Mouse (Mus musculus) MEL (cell line): ENCODE results near the gene Mcrip2. TPM values are rescaled to one million over a fixed set of nuclear protein-coding genes. Genes with fewer than 3 reads are reported as not detected.

Experiments
- DNase-seq: peaks from one replicate; pipeline ENCODE4 v3.0.0; 2011; ENCODE audit warnings: low read depth, low spot score
- H3K27ac ChIP-seq: 2 replicates; pipeline ENCODE4 v1.5.1; 2012; ENCODE audit warnings: low read depth, mild to moderate bottlenecking, control low read depth, low read length, moderate library complexity; ENCODE audit not compliant: control insufficient read depth
- H3K27me3 ChIP-seq, 2 experiments: fragments of 150-350 bp in 1 of 2; sonication (generic) in 1 of 2; 2 replicates each; pipeline ENCODE4 v1.6.1; 2012; ENCODE audit warnings: low read length in 2 of 2, mild to moderate bottlenecking in 2 of 2, improper control_type of control experiment in 1 of 2, moderate library complexity in 1 of 2; ENCODE audit not compliant: insufficient read depth in 2 of 2, control insufficient read depth in 1 of 2
- H3K36me3 ChIP-seq, 2 experiments: 2 replicates each; pipeline ENCODE4 v1.6.1; 2012 to 2014; ENCODE audit warnings: low read length in 2 of 2, improper control_type of control experiment in 1 of 2, inconsistent platforms in 1 of 2, mild to moderate bottlenecking in 1 of 2; ENCODE audit not compliant: insufficient read depth in 2 of 2, control insufficient read depth in 1 of 2
- H3K4me1 ChIP-seq, 2 experiments: fragments of 150-350 bp in 1 of 2; sonication (generic) in 1 of 2; 2 replicates each; pipeline ENCODE4 v1.6.1; 2012; ENCODE audit warnings: low read length in 2 of 2, improper control_type of control experiment in 1 of 2, mild to moderate bottlenecking in 1 of 2; ENCODE audit not compliant: insufficient read depth in 2 of 2, control insufficient read depth in 1 of 2
- H3K4me3 ChIP-seq, 2 experiments: fragments of 150-350 bp in 1 of 2; sonication (generic) in 1 of 2; 2 replicates each; pipeline ENCODE4 v1.5.1; 2012; ENCODE audit warnings: low read depth in 2 of 2, low read length in 2 of 2, mild to moderate bottlenecking in 2 of 2, moderate library complexity in 2 of 2, control low read depth in 1 of 2, improper control_type of control experiment in 1 of 2; ENCODE audit not compliant: control insufficient read depth in 1 of 2, insufficient read depth in 1 of 2
- H3K79me2 ChIP-seq: 2 replicates; pipeline ENCODE4 v1.6.1; 2012; ENCODE audit warnings: mild to moderate bottlenecking, low read length, moderate library complexity; ENCODE audit not compliant: control insufficient read depth, poor library complexity, insufficient read depth
- H3K9ac ChIP-seq: 2 replicates; pipeline ENCODE4 v1.6.1; 2012; ENCODE audit warnings: low read depth, mild to moderate bottlenecking, control low read depth, low read length, moderate library complexity; ENCODE audit not compliant: control insufficient read depth, poor library complexity, severe bottlenecking
- H3K9me3 ChIP-seq: fragments of 150-350 bp; sonication (generic); replicated peaks from 2 replicates; pipeline ENCODE4 v1.6.1; 2012; ENCODE audit warnings: mild to moderate bottlenecking, low read length, improper control_type of control experiment, moderate library complexity; ENCODE audit not compliant: insufficient read depth
- BHLHE40 ChIP-seq: IDR thresholded peaks from 2 replicates; pipeline ENCODE4 v1.6.1; 2012; ENCODE audit warnings: low read depth, mild to moderate bottlenecking, inconsistent platforms, low read length, improper control_type of control experiment, borderline replicate concordance
- CHD1 ChIP-seq: IDR thresholded peaks from 2 replicates; pipeline ENCODE4 v1.6.1; 2012; ENCODE audit warnings: low read depth, mild to moderate bottlenecking, inconsistent platforms, low read length, improper control_type of control experiment
- CHD2 ChIP-seq: IDR thresholded peaks from 2 replicates; pipeline ENCODE4 v1.6.1; 2011; ENCODE audit warnings: low read length, improper control_type of control experiment
- CTCF ChIP-seq, 3 experiments: IDR thresholded peaks in 2 of 3; conservative IDR thresholded peaks in 1 of 3; 2 replicates each; pipeline ENCODE4 v1.5.1; 2011 to 2012; ENCODE audit warnings: low read length in 3 of 3, low read depth in 2 of 3, mild to moderate bottlenecking in 2 of 3, improper control_type of control experiment in 1 of 3, inconsistent platforms in 1 of 3, mixed read lengths in 1 of 3, moderate library complexity in 1 of 3; ENCODE audit not compliant: control insufficient read depth in 1 of 3, insufficient read depth in 1 of 3, poor library complexity in 1 of 3, severe bottlenecking in 1 of 3
- E2F4 ChIP-seq: IDR thresholded peaks from 2 replicates; pipeline ENCODE4 v1.6.1; 2011; ENCODE audit warnings: low read depth, low read length, improper control_type of control experiment, borderline replicate concordance
- EP300 ChIP-seq, 2 experiments: IDR thresholded peaks; 2 replicates each; pipeline ENCODE4 v1.6.1; 2011; ENCODE audit warnings: improper control_type of control experiment in 2 of 2, low read length in 2 of 2, low read depth in 1 of 2, mild to moderate bottlenecking in 1 of 2
- GABPA ChIP-seq: IDR thresholded peaks from 2 replicates; pipeline ENCODE4 v1.6.1; 2012; ENCODE audit warnings: low read depth, mild to moderate bottlenecking, inconsistent platforms, low read length, improper control_type of control experiment, moderate library complexity
- GATA1 ChIP-seq: IDR thresholded peaks from 2 replicates; pipeline ENCODE4 v1.6.1; 2011; ENCODE audit warnings: low read depth, low read length, improper control_type of control experiment
- HCFC1 ChIP-seq: IDR thresholded peaks from 2 replicates; pipeline ENCODE4 v1.6.1; 2012; ENCODE audit warnings: low read depth, mild to moderate bottlenecking, inconsistent platforms, low read length, improper control_type of control experiment, moderate library complexity
- JUND ChIP-seq: IDR thresholded peaks from 2 replicates; pipeline ENCODE4 v1.6.1; 2011; ENCODE audit warnings: low read depth, mild to moderate bottlenecking, improper control_type of control experiment, low read length
- MAFK ChIP-seq: IDR thresholded peaks from 2 replicates; pipeline ENCODE4 v1.6.1; 2011; ENCODE audit warnings: low read depth, mild to moderate bottlenecking, low read length, improper control_type of control experiment, borderline replicate concordance
- MAX ChIP-seq: IDR thresholded peaks from 2 replicates; pipeline ENCODE4 v1.6.1; 2011; ENCODE audit warnings: low read length, improper control_type of control experiment
- MAZ ChIP-seq: IDR thresholded peaks from 2 replicates; pipeline ENCODE4 v1.6.1; 2012; ENCODE audit warnings: low read depth, mild to moderate bottlenecking, inconsistent platforms, low read length, improper control_type of control experiment
- MXI1 ChIP-seq: IDR thresholded peaks from 2 replicates; pipeline ENCODE4 v1.6.1; 2011; ENCODE audit warnings: mild to moderate bottlenecking, low read depth, low read length, improper control_type of control experiment
- MYB ChIP-seq: IDR thresholded peaks from 2 replicates; pipeline ENCODE4 v1.6.1; 2011; ENCODE audit warnings: mild to moderate bottlenecking, low read depth, low read length, improper control_type of control experiment
- MYC ChIP-seq: IDR thresholded peaks from 2 replicates; pipeline ENCODE4 v1.6.1; 2011; ENCODE audit warnings: low read depth, mild to moderate bottlenecking, low read length, improper control_type of control experiment, moderate library complexity
- NELFE ChIP-seq: IDR thresholded peaks from 2 replicates; pipeline ENCODE4 v1.6.1; 2011; ENCODE audit warnings: low read depth, low read length, improper control_type of control experiment
- NRF1 ChIP-seq: IDR thresholded peaks from 2 replicates; pipeline ENCODE4 v1.6.1; 2014; ENCODE audit warnings: low read depth, mild to moderate bottlenecking, inconsistent platforms, low read length, improper control_type of control experiment, moderate library complexity; ENCODE audit not compliant: poor library complexity, insufficient read depth, severe bottlenecking
- POLR2AphosphoS2 ChIP-seq: IDR thresholded peaks from 2 replicates; pipeline ENCODE4 v1.6.1; 2011; ENCODE audit warnings: low read length, improper control_type of control experiment
- RCOR1 ChIP-seq: IDR thresholded peaks from 2 replicates; pipeline ENCODE4 v1.6.1; 2012; ENCODE audit warnings: low read depth, mild to moderate bottlenecking, inconsistent platforms, low read length, improper control_type of control experiment
- SIN3A ChIP-seq: IDR thresholded peaks from 2 replicates; pipeline ENCODE4 v1.6.1; 2012; ENCODE audit warnings: low read length, improper control_type of control experiment, inconsistent platforms
- TAL1 ChIP-seq: IDR thresholded peaks from 2 replicates; pipeline ENCODE4 v1.6.1; 2012; ENCODE audit warnings: mild to moderate bottlenecking, inconsistent platforms, low read length, moderate library complexity, mixed read lengths
- TBP ChIP-seq: IDR thresholded peaks from 2 replicates; pipeline ENCODE4 v1.8.0; 2011; ENCODE audit warnings: low read depth, low read length, improper control_type of control experiment
- TCF12 ChIP-seq: IDR thresholded peaks from 2 replicates; pipeline ENCODE4 v1.6.1; 2014; ENCODE audit warnings: low read depth, mild to moderate bottlenecking, inconsistent platforms, low read length, improper control_type of control experiment, moderate library complexity
- UBTF ChIP-seq: IDR thresholded peaks from 2 replicates; pipeline ENCODE4 v1.6.1; 2012; ENCODE audit warnings: low read depth, mild to moderate bottlenecking, inconsistent platforms, low read length, improper control_type of control experiment, moderate library complexity, borderline replicate concordance; ENCODE audit not compliant: insufficient read depth
- USF1 ChIP-seq: IDR thresholded peaks from 2 replicates; pipeline ENCODE4 v1.6.1; 2014; ENCODE audit warnings: low read depth, mild to moderate bottlenecking, inconsistent platforms, low read length, improper control_type of control experiment, moderate library complexity
- ZC3H11A ChIP-seq: IDR thresholded peaks from 2 replicates; pipeline ENCODE4 v1.6.1; 2012; ENCODE audit warnings: low read depth, mild to moderate bottlenecking, inconsistent platforms, low read length, improper control_type of control experiment
- ZKSCAN1 ChIP-seq: IDR thresholded peaks from 2 replicates; pipeline ENCODE4 v1.6.1; 2012; ENCODE audit warnings: low read depth, mild to moderate bottlenecking, inconsistent platforms, low read length, improper control_type of control experiment, moderate library complexity
- ZMIZ1 ChIP-seq: IDR thresholded peaks from 2 replicates; pipeline ENCODE4 v1.6.1; 2012; ENCODE audit warnings: low read depth, mild to moderate bottlenecking, inconsistent platforms, low read length, improper control_type of control experiment, moderate library complexity
- polyA plus RNA-seq, 2 experiments: library from polyadenylated mRNA; stranded (reverse) in 1 of 2; unstranded in 1 of 2; fragments of >175 nt in 1 of 2; fragments of >200 nt in 1 of 2; gene quantifications; 2 replicates each; pipeline versions ENCODE4 v1.2.1 to v1.2.4; 2012; ENCODE audit warnings: low replicate concordance in 2 of 2, low read depth in 1 of 2; ENCODE audit not compliant: insufficient read length in 2 of 2, insufficient read depth in 1 of 2, missing spikeins in 1 of 2
- total RNA-seq: library from RNA; depleted of rRNA; stranded (reverse); fragments of 300-350 nt; gene quantifications from 2 replicates; pipeline ENCODE4 v1.2.3, GENCODE M21; 2012

Mcrip2 gene
- total and polyA plus RNA-seq, 3 experiments: 88.9 to 281 (median 107) TPM

GRCm38 (mm10) chr17:25824362-25825142 lies 44.0 kb downstream of the Mcrip2 start:
- peaks cover 0 to 21% of the 10 kb centered on the region in 2 experiments; a peak in 2 of 4 replicates for H3K4me1 ChIP-seq
- peaks cover 32% of the 10 kb centered on the region for H3K79me2 ChIP-seq
- peaks cover 0 to 7% of the 10 kb centered on the region in 2 experiments; a peak in 2 of 4 replicates for H3K36me3 ChIP-seq
- H3K27ac ChIP-seq: peak overlapping the region; percentile 40
- peak overlapping the region; percentile 73 to 89 for H3K4me3 ChIP-seq
- no peaks in the 10 kb centered on the region for H3K9me3 ChIP-seq
- peak; percentile 81 for DNase-seq
- TF ChIP-seq HCFC1 (0 out of 2 replicates have a peak, but pooled peaks have one; percentile 39), MXI1 (peak; percentile 26), CHD1 (no peak), SIN3A (peak; percentile 73), NRF1 (no peak), JUND (no peak), NELFE (peak; percentile 32), MAFK (no peak), TCF12 (no peak), MAZ (0 out of 2 replicates have a peak, but pooled peaks have one; percentile 34), ZMIZ1 (0 out of 2 replicates have a peak, but pooled peaks have one; percentile 26), BHLHE40 (no peak)
- H3K27me3 ChIP-seq: no peaks in the 10 kb centered on the region; a peak in 1 of 4 replicates
- H3K9ac ChIP-seq: peak overlapping the region; percentile 72

- peak; percentile 96 for DNase-seq
- peaks cover 0 to 6% of the 10 kb centered on the region in 2 experiments; a peak in 2 of 4 replicates for H3K36me3 ChIP-seq
- H3K79me2 ChIP-seq: peaks cover 26% of the 10 kb centered on the region
- H3K4me1 ChIP-seq: peaks cover 0 to 18% of the 10 kb centered on the region in 2 experiments; a peak in 2 of 4 replicates
- H3K9me3 ChIP-seq: no peaks in the 10 kb centered on the region
- peak within 1 kb of the TSS; percentile 72 for H3K9ac ChIP-seq
- peak within 1 kb of the TSS; percentile 73 to 89 for H3K4me3 ChIP-seq
- no peaks in the 10 kb centered on the region; a peak in 1 of 4 replicates for H3K27me3 ChIP-seq
- peak within 1 kb of the TSS; percentile 50 for H3K27ac ChIP-seq
- TF ChIP-seq GATA1: no peak; the same call in 1 of the 2 replicates
- no peak for TF ChIP-seq CHD2
- TF ChIP-seq ZC3H11A: no peak
- TF ChIP-seq MAX: no peak; the same call in 1 of the 2 replicates
- TF ChIP-seq SIN3A: peak; percentile 89
- peak; percentile 68; the same call in 1 of the 2 replicates for TF ChIP-seq ZMIZ1
- TF ChIP-seq POLR2AphosphoS2: peak; percentile 76
- TF ChIP-seq MAFK: no peak
- no peak for TF ChIP-seq TAL1
- TF ChIP-seq RCOR1: no peak; the same call in 1 of the 2 replicates
- peak; percentile 27; the same call in 1 of the 2 replicates for TF ChIP-seq MAZ
- TF ChIP-seq BHLHE40: no peak
- no peak; the same call in 1 of the 2 replicates for TF ChIP-seq USF1
- peak; percentile 77 for TF ChIP-seq MYC
- peak; percentile 83 for TF ChIP-seq TCF12
- no peak for TF ChIP-seq MYB
- peak; percentile 85 for TF ChIP-seq NELFE
- no peak for TF ChIP-seq E2F4
- peak; percentile 96 for TF ChIP-seq HCFC1
- TF ChIP-seq ZKSCAN1: no peak
- TF ChIP-seq EP300 (IDR thresholded peaks at IDR 0.05; ENCODE audit: low read depth in 1 of 2, low read length in 2 of 2): no peak
- TF ChIP-seq CTCF (IDR thresholded peaks at IDR 0.05 in 2 of 3, conservative IDR thresholded peaks at IDR 0.05 in 1 of 3; ENCODE audit: control insufficient read depth in 1 of 3, insufficient read depth in 1 of 3, low read depth in 2 of 3, low read length in 3 of 3, poor library complexity in 1 of 3, severe bottlenecking in 1 of 3): no peak
- TF ChIP-seq GABPA: no peak
- no peak for TF ChIP-seq UBTF
- peak; percentile 97 for TF ChIP-seq TBP
Measured at GRCm38 (mm10) chr17:25823452-25823851, 45.1 kb downstream of the Mcrip2 start, which contains the start of gene Wdr24. TSS of gene Wdr24 (plus strand) at chr17:25823627.
